Mouse (Mus musculus) myocyte (in vitro differentiated cells): ENCODE measurements around the gene Mepce.

Experiments
- MAX ChIP-seq: IDR thresholded peaks from one replicate; pipeline ENCODE4 v1.6.1; 2011; ENCODE audit warnings: low read depth, mild to moderate bottlenecking, control low read depth
- MYOD1 ChIP-seq, 3 experiments: IDR thresholded peaks; one replicate each; pipeline ENCODE4 v1.6.1; 2011; ENCODE audit warnings: control low read depth in 2 of 3, low read depth in 2 of 3, mild to moderate bottlenecking in 2 of 3, moderate library complexity in 1 of 3; ENCODE audit not compliant: insufficient read length in 2 of 3, control insufficient read depth in 1 of 3
- POLR2A ChIP-seq: IDR thresholded peaks from one replicate; pipeline ENCODE4 v1.6.1; 2011; ENCODE audit warnings: low read depth, mild to moderate bottlenecking, control low read depth, moderate library complexity; ENCODE audit not compliant: insufficient read length
- TCF3 ChIP-seq: IDR thresholded peaks from one replicate; pipeline ENCODE4 v1.6.1; 2011; ENCODE audit warnings: low read depth, control low read depth; ENCODE audit not compliant: insufficient read length
- USF1 ChIP-seq: IDR thresholded peaks from one replicate; pipeline ENCODE4 v1.6.1; 2011; ENCODE audit warnings: low read depth, mild to moderate bottlenecking, control low read depth, moderate library complexity

GRCm38 (mm10) chr5:137836611-137837010 lies 49.2 kb upstream of the Mepce start:
- TF ChIP-seq MYOD1 (IDR thresholded peaks at IDR 0.05; ENCODE audit: control insufficient read depth in 1 of 3, insufficient read length in 2 of 3, low read depth in 2 of 3) (no peak), TCF3 (no peak), MAX (no peak), POLR2A (no peak), USF1 (no peak)
